Mouse (Mus musculus): ENCODE results near the gene Actn4. TPM values are rescaled to one million over a fixed set of nuclear protein-coding genes. Genes with fewer than 3 reads are reported as not detected.

Gene Actn4
- total RNA-seq (2014; fragmentation: Nextera tagmentation) (93.1 and 106 TPM in 2 replicates), total RNA-seq (2017) (41.1 and 51.7 TPM in 2 replicates)

- peak; percentile 85 for ATAC-seq (replicated peaks; ENCODE audit: low FRiP score, low TSS enrichment, poor library complexity, severe bottlenecking)
Observed at GRCm38 (mm10) chr7:28961927-28962670, at the start of gene Actn4. TSS of gene Actn4 (minus strand) at chr7:28962340.

DNA sequence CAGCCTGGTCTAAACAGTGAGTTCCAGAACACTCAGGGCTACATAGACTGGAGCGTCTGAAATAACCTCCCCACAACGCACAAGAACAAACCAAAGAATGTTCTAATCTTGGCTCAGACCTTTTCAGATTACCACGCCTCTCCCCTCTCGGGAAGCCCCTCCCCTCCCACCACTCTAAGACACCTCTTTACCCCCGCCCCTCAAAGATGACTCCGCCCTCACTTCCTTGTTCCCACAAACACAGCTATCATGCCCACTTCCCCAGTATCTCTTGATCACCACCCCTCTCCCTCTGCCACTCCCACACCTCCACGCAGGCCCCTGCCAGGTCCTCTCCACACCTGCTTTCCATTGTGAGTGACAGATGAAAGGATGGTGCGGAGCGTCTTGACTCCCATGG is 46.6 kb upstream of the Actn4 start:
- ATAC-seq (replicated peaks; ENCODE audit: low FRiP score, low TSS enrichment, poor library complexity, severe bottlenecking), result peak; percentile 39; the same call in 1 of the 2 replicates

- ATAC-seq (replicated peaks; ENCODE audit: low FRiP score, low TSS enrichment, poor library complexity, severe bottlenecking), result no peak
Observed at GRCm38 (mm10) chr7:29008171-29008570, 46.0 kb upstream of the Actn4 start.

- 0 out of 2 replicates have a peak, but pooled peaks have one; percentile 20 for ATAC-seq (replicated peaks; ENCODE audit: low FRiP score, low TSS enrichment, poor library complexity, severe bottlenecking)
Observed at GRCm38 (mm10) chr7:29007224-29008101, 45.3 kb upstream of the Actn4 start.

DNA sequence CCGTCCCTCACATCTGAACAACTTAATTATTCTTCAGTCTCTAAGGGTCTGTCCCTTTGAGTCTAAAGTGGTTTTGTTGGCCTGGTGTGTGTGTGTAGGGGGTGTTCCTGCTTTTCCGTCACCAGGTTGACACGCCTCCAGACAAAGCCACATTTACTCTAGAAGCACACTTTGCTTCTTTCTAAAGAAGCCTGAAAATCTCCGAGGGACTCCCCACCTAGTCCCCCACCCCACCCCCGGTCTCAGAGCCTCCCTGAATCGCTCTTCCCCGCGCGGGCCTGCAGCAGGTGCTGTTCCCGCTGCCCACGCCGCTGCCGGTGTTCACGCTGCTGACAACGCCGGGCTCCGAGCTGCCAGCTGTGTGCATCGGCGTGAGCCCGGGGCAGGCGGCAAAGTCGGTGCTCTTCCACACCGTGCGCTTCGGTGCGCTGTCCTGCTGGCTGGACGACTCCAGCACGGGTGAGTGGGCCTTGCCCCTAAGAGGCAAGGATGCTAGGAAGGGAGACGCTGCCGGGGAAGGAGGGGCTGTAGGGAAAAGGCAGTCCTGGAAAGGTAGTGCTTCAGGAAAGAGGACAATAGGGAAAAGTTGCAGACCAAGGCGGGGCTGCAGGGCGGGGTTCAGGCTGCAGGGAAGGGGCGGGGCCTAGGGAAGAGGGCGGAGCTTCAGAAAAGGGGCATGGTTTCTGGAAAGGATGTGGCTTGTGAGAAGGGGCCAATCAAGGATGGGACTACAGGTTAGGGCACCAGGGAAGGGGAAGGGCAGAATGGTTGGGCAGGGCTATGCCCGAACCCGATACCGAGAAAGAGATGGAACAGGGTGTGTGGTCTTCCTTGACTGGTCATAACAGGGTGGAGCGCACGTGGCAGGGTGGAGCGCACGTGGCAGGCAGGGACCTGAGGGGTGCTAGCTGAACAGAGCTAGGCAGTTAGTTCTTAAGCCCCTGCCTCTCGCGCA is 38.8 kb upstream of the Actn4 start:
- ATAC-seq (replicated peaks; ENCODE audit: low FRiP score, low TSS enrichment, poor library complexity, severe bottlenecking), result peak; percentile 92

DNA sequence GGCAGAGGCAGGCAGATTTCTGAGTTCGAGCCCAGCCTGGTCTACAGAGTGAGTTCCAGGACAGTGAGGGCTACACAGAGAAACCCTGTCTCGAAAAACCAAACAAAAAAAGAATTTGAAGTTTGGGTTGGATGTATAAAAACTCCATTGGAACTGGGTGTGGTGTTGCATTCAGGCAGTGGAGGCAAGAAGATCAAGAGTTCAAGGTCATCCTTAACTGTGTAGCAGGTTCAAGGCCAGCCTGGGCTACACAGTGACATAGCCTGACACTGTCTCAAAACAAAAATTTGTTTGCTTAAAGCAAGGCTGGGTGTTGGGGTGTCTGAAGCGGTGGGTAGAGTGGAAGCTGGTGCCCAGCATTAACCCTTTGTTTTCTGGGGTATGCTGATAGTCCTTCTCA is 31.3 kb upstream of the Actn4 start:
- no peak for ATAC-seq (replicated peaks; ENCODE audit: low FRiP score, low TSS enrichment, poor library complexity, severe bottlenecking)

- ATAC-seq (replicated peaks; ENCODE audit: low FRiP score, low TSS enrichment, poor library complexity, severe bottlenecking), result no peak
Observed at GRCm38 (mm10) chr7:28992997-28993396, 30.9 kb upstream of the Actn4 start.

DNA sequence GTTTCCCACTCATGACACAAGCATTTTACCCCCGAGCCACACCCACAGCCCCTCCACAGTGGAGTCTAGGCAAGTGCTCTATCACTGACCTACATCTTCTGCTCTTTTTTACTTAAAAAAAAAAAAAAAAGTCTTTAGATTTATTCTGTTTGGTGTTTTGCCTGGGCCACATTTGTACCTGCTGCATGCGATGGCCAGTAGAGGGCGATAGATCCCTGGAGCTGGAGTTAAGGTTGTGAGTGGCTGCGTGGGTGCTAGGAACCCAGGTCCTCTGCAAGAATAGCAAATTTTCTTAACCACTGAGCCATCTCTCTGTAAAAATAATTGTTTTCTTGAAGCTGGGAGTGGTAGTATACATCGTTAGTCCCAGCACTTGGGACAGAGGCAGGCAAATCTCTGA is 29.5 kb upstream of the Actn4 start:
- no peak for ATAC-seq (replicated peaks; ENCODE audit: low FRiP score, low TSS enrichment, poor library complexity, severe bottlenecking)

DNA sequence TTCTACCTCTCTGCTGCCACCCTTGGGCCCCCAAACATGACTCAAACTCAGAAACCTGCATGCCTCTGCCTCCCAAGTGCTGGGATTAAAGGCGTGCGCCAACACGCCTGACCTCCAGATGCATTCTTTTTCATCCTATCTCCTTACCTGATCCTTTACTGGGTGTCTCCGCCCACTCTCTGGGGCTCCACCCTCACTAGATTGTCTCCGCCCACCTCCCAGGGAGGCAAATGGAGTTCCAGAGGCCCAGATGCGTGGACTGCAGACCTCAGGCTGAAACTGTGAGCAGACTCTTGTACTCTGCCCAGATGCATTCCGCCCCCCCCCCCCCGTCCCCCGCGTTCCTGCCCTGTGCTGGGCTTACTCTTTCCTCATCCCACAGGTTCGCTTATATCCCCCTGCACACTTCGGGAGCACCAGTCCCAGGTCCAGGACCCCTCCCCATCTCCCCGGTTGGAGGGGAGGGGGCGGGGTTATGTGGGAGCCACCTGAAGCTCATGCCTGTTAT is 28.7 kb upstream of the Actn4 start:
- ATAC-seq (replicated peaks; ENCODE audit: low FRiP score, low TSS enrichment, poor library complexity, severe bottlenecking), result no peak

- ATAC-seq (replicated peaks; ENCODE audit: low FRiP score, low TSS enrichment, poor library complexity, severe bottlenecking), result no peak
Observed at GRCm38 (mm10) chr7:28985207-28985606, 23.1 kb upstream of the Actn4 start.

- ATAC-seq (replicated peaks; ENCODE audit: low FRiP score, low TSS enrichment, poor library complexity, severe bottlenecking), result no peak
Observed at GRCm38 (mm10) chr7:28984452-28984851, 22.3 kb upstream of the Actn4 start.

DNA sequence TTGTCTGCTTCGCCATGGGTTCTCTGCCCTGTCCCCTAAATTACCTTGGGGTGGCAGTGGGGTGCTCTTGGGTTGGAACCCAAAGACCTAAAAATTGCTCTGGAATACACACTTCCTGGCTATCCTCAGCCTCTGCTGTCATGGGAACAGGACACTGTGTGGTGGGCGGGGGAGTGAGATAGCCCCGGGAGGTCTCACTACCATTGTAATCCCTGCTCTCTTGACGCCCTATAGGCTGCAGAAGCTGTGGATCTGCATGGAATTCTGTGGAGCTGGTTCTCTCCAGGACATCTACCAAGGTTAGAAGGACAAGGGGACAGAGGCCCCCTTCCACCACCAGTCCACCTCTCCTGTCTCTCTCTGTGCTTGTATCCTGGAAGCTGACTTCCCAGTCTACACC is 21.7 kb upstream of the Actn4 start:
- ATAC-seq (replicated peaks; ENCODE audit: low FRiP score, low TSS enrichment, poor library complexity, severe bottlenecking), result no peak

DNA sequence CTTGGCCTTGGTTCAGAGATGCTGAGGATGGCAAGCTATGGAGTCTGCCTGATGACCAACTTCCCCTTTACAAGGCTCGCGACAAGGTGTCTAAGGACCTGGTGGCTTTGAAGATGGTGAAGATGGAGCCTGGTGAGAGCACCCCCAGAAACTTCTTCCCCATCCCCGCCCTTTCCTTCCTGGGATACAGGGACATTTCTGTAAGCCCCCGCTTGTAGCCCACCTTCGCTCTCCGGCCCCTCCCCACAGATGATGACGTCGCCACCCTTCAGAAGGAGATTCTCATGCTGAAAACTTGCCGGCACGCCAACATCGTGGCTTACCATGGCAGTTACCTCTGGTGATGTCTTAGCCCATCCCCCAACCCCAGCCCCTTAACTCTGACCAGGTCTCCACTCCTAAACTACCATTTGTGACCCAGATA is 21.0 kb upstream of the Actn4 start:
- ATAC-seq (replicated peaks; ENCODE audit: low FRiP score, low TSS enrichment, poor library complexity, severe bottlenecking), result 0 out of 2 replicates have a peak, but pooled peaks have one; percentile 8

- peak; percentile 49 for ATAC-seq (replicated peaks; ENCODE audit: low FRiP score, low TSS enrichment, poor library complexity, severe bottlenecking)
Observed at GRCm38 (mm10) chr7:28982274-28983013, 20.3 kb upstream of the Actn4 start.

- peak; percentile 93 for ATAC-seq (replicated peaks; ENCODE audit: low FRiP score, low TSS enrichment, poor library complexity, severe bottlenecking)
Observed at GRCm38 (mm10) chr7:28981651-28982273, 19.6 kb upstream of the Actn4 start, which contains the start of the genes Eif3k and Map4k1. TSS of gene Eif3k (minus strand) at chr7:28981864. TSS of gene Map4k1 (plus strand) at chr7:28982050.

DNA sequence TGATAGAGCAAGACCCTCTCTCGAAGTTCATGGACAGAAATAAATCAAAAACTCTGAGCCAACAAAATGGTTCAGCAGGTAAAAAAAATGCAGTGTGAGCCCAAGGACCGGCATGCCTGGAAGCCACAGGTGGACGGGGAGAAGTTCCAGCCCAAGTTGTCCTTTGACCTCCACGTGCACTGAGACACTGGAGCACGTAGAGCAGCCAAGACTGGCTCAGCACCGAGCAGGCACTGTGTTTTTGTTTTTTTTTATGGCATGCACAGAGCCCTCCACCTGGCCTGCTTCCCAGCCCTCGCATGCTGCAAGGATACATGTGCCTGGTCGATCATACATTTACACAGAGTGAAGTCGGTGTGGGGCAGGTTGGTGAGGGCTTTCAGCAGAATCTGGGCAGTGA is 15.4 kb upstream of the Actn4 start:
- ATAC-seq (replicated peaks; ENCODE audit: low FRiP score, low TSS enrichment, poor library complexity, severe bottlenecking), result no peak

- no peak for ATAC-seq (replicated peaks; ENCODE audit: low FRiP score, low TSS enrichment, poor library complexity, severe bottlenecking)
Observed at GRCm38 (mm10) chr7:28973025-28973424, 10.9 kb upstream of the Actn4 start.

DNA sequence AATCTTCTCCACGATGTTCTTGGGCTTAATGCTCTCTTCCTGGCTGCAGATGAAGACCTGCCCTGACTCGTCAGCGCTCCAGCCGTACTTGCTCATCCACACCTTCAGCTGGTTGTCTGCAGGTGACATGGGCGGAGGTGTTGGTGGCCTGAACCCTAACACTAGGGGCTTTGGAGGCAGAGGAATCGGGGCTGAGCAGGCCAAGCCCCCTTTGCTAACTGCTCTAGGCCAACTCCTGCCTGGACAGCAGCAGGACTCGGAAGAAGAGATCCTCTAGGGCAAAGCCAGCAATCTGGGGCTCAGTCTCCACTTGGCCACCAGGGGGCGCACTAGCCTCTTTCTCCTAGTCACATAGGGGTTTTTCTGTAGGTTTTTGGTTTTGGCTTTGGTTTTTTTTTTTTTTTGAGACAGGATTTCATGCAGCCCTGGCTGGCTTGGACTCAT is 10.4 kb upstream of the Actn4 start:
- ATAC-seq (replicated peaks; ENCODE audit: low FRiP score, low TSS enrichment, poor library complexity, severe bottlenecking), result peak; percentile 67

Measured in megakaryocyte-erythroid progenitor cell, adult 5-6 weeks (primary cell).